Mouse (Mus musculus): ENCODE measurements at regions not wholly inside any gene's neighbourhood (a gene's known extent, or its start where the extent isn't known, plus 50 kb on each side); places are given as distances from the start of the nearest gene placed in this dataset.

DNA sequence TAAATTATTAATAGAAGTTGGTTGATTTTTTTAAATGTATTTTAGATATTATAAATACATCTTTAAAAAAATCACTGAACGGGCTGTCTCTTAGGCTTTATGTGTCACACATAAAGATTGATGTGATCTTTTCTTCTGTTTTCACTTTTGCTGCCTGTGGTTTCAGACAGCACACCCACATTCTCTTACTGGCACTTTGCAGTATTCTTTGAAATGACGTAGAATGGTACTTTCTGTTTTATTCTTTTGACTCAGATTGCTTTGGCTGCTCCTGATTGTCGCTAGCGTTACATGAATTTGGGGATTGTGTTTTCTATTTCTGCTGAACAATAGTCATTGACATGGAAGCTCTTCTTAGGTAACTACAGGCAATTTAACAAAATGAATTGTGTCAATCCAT is 415.4 kb upstream of the Rag2 start:
- DNase-seq = no peak

DNA sequence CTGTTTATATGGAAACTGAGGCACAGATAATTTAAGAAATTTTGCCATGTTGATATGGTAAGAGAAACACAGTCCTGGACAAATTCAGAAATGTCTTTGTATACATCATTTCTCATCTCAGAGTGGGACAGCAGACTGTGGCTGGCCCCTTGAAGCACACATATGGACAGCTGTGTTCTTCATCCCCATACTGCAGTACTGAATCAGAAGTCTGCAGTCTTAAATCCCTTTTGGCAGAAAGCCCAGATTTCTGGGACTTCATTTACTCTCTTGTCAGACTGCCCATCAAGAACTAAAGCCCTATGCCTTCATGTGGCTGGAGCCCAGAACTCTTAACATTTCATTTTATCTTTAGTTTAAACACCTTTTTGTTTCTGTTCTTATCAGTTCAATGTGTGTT is 403.8 kb upstream of the Rag2 start:
- no peak for DNase-seq

DNA sequence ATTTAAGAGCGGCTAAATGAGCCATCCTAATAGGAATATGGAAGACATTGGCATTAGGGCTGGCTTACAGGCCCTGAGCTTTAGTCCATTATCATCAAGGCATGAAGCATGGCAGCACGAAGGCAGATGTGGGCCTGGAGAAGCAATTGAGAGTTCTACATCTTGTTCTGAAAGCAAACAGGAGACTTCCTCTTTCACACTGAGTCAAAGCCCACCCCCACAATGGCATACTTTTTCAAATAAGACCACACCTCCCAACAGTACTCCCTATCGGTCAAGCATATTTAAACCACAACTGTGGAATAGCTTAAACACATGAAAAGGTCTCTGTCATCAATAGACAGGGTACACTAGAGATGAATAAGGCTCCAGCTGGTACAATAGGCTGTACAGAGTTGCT is 381.5 kb upstream of the Rag2 start:
- no peak for DNase-seq

DNA sequence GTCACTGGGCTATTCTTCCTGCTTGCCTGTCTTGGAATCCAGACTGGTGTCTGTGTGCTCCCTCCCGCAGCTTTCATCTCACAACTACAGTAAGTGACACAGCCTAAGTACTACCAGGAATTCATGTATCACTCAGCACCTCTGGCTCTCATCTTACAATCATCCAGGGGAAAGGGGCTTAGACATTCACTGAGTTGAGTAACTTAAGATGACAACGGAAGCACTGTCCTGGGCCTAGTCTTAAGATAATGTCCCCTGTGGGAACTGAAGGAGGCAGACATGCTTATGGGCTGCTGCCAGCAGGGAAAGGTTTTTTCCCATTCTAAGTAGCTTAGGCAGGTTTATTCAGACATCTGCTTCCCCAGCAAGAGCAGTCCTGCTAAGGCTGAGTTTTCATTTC is 377.4 kb upstream of the Rag2 start:
- no peak for DNase-seq

DNA sequence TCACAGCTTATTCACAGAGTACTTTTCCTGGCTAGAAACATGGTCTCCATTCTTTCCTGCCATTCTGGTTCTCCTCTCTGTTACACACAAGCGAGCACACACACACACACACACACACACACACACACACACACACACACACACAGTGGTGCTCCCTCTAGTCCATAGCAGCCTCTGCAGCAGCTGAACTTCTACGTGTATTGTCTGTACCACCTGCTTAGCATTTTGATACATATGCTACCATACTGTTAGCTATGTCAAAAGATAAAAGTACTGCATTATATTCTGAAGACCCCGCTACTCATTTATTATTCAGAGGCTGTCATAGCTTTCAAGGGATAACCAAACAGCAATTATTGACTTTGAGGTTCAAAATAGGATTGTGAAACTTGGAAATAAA is 372.3 kb upstream of the Rag2 start:
- DNase-seq = no peak

DNA sequence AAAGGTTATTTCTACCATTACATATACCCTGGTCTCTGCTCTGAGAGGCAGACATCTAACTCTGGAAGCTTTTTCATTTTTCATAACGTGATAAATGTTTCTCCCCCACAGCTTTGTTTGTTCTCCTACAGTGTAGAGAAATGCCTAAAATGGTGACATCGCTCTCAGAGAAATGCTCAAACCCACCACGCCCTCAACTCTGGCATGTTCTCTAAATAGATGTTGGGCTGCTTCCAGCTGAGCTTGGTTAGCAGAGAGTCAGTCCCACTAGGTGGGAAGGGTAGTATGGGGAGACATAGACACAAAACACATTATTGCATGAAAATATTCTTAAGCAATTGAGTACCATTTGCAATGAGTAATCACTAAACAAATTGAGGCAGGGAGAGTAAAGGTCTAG is 368.1 kb upstream of the Rag2 start:
- DNase-seq = no peak

DNA sequence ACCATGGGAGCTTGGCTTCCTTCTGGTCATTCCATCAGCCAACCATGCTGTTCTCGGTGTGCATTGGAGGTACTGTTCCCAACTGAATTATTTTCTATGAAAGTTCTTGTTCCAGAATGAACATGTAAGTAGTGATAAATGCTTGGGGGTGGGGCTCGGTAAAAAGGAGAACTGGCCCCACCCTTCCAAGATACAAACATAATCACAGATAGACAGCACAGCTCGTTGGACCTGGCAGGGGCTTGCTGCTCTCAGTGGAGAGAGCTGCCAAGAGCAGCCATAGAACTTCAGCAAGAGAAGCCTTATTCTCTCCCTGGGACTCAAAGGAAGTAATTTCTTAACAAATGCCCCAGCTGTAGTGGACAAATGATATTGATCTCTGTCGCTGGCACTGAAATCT is 360.6 kb upstream of the Rag2 start:
- no peak for DNase-seq

DNA sequence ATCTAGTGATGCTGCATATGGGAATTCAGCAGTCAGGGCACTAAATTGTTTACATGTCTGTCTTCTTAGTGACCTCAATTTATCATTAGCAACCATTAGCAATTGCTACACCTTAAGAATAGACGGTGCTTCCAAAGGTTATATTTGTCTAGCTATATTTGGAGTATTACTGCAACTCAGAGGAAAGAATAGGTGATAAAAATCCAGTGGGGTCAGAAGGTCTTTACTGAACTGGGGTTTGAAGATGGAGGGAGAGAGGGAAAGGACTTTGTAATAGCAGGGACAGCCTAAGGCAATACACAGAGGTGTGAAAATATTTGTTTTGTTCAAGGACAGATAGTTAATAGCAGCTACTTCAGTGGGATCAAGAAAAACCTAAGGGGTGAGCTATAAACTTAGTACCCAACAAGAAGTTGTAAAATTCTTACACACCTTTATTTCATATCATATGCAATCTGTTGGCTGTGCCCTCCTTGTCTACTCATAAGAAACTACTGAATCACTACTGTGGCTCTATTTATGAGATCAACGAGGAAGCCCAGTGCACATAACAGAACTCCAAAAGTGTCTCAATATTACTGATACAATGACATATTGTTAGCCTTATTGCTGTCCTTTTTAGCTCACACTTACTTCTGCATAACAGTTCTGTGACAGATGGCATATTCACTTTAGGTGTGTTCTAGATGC is 357.7 kb upstream of the Rag2 start:
- no peak for DNase-seq

DNA sequence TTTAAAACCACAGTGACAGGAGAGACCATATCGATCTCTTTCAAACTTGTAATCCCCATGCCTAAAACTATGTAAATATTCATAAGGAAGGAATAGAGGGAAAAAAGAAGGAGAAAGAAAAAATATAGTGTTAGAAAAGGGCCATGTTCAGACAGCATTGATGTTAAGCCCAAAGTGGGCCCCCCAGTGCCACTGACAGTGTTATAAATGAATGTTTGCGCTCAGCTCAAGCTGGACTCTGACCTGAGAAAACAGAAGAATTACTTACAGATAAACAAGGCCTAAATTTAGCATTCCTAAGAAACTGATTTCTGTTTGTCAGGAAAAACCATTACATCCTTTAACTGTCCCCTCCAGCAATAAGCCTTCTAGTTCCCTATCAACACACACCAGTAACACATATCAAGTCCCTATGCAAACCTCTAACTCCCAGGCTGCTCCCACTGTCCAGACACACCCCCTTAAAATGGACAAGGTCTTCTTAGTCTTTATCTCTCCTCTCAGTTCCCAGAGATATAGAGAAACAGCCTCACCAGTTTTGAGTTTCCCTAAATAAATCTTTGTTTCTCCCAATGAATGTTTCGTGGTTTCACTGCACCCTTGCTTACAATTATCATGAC is 350.4 kb upstream of the Rag2 start:
- no peak for DNase-seq

DNA sequence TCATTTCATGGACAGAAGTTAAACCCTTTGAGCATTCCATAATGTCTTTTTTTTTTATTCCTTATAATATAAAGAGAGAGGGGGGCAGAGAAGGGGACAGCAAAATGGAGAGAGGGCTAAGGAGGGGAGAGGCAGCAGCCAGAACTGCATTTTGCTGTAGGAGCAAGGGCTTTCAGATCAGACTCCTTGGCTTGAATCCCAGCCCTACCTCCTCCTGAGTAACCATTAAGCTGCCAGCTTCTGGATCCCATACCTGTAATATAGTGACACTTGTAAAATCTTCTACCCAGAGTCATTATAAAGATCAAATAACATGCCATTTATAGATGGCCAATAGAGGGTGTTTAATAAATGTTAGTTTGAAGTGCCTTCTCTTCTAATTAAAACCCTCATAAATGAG is 339.6 kb upstream of the Rag2 start:
- DNase-seq = no peak

DNA sequence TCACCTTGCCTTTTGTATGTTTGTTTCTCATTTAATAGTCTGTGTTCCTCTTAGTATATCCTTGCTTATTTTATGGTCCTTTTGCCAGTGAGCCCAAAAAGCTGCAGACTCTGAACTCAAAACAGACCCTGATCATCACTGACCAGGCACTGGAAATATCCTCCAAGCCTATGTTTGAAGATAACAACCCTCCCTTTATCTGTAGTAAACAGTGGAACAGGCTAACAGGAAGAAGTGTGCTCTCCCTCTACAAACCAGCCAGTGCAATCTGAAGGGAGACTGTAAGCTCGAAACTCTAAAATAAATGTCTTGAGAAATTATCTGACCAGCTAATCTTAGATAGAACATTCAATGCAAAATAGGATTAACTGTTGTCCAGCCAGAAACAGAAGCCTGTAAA is 336.4 kb upstream of the Rag2 start:
- DNase-seq = no peak

DNA sequence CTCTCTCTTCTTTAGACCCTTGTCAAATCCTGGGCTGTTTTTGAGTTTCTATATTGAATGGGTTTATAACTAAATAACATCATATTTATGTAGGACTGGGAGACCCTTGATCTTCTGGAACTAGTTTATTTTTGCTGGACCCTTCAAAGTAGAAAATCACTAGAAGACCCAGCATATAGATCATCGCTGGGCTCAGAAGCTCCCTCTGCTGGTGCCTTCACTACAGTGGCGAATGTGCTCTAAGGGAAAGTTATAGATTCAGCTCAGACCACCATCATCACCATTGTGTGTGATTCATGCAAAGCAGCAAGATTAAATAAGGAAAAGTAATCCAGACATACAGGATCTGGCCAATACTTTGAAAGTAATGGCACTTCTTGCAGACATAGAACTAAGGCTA is 335.4 kb upstream of the Rag2 start:
- peak in 1 of 2 experiments; percentile 16 for DNase-seq

DNA sequence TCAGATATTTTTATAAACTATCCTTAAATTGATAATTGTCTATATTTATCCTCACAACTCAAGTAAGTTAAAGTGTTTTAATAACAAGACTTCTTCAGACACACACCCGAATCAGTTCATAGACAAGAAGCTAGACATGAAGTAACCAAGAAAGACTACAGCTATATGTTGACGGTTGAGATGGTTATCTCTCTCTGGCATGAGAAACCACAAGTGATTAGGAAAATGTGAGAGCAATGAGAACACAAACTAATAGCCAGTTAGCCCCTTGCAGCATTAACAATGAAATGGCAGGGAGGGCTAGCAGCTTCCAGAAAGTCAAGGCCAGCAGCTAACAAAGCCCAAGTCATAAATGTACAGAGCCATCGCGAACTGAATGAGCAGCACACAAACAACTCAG is 333.8 kb upstream of the Rag2 start:
- no peak for DNase-seq

DNA sequence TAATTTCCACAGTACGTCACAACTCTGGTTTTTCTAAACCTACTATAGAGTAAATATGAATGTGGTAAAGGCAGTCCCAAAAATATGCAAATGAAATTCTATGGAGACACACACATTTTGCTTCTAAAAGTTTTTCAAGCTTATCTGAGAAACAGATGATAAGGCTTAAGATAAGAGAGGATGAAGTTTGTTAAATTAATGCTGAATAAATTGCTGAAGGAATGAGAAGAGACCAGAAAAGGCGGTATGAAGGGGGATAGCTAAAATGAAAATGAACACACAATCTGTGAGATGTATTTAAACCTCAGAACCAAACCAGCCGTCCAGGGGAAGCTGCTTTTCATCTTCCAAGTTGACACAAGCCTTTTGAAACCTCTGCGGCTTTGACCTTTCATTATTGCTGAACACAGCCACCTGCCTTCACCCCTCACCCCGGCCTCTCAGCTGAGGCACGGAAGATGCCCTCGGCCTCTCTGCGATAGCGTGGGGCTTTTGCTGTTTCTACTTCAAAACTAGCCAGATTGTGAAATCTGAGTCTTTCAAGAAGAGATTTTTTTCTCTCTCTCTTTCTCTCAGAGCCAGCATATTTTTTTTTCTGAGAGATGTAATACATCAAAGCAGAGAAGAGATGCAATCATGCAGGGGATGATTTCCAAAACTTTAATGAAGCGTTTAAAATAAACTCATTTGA is 328.7 kb upstream of the Rag2 start:
- DNase-seq = no peak

DNA sequence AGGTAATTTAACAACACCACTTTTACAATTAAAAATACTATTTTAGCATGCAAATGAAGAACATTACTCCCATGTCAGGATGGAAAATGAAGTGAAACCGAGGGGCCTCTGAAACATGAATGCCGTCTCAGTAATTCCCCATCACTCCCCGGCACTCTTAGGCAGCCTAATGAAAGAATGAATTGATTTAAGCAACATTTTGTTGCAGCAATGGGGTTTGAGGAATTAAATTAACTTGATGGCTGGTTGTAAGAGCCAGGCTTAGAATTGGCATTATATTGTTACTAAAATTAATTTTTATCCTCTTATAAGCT is 328.2 kb upstream of the Rag2 start:
- no peak for DNase-seq

DNA sequence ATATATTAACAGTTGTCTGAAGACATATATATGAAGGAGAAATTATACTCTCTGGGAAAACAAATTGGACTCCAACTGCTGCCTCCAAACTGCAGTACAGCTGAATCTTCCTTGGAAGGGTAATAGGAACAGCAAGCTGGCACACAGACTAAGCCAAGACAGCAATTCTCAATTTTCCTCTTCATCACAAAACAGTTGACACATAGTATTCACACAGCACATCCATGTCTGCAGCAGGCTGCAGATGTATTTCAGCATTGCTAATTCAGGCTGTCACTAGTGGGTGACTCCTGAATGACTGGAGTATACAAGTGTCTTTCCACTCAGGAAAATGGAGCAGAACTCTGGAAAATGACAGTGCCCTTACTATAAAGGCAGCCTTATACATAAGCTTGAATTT is 327.7 kb upstream of the Rag2 start:
- DNase-seq = no peak

DNA sequence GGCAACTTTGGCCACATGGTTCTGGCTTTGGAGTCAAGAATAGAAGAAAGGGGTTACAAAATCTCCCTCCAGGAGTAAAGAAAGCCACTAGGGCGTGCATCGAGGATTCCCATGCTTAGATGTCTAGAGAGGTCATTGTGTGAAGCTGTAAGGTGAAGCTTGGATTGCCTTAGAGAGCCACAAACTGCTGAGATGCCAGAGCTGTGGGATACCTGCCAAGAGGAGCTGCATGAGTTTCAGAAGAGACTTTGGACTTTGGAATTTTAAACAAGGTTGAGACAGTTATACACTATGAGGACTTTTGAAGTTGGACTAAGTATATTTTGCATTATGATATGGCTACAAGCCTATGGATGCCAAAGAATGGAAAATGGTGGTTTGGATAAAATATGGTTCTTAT is 325.4 kb upstream of the Rag2 start:
- peak; percentile 51 to 62 for DNase-seq

DNA sequence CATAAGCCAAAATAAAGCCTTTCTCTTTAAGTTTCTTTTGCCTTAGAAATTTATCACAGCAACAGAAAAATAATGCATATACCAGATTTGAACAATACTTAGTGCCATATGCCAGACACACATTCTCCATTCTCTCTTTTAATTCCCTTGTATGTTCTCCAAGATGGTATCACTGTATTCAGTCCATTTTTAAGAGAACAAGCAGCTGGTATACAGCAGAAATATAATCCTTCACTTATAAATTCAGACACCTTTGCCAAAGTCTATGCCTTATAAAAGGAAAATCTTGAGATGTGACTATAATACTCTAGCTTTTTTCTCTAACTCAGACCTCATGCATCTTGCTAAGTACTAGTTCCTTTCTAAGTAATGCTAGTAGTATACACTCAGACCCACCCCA is 324.4 kb upstream of the Rag2 start:
- no peak for DNase-seq

DNA sequence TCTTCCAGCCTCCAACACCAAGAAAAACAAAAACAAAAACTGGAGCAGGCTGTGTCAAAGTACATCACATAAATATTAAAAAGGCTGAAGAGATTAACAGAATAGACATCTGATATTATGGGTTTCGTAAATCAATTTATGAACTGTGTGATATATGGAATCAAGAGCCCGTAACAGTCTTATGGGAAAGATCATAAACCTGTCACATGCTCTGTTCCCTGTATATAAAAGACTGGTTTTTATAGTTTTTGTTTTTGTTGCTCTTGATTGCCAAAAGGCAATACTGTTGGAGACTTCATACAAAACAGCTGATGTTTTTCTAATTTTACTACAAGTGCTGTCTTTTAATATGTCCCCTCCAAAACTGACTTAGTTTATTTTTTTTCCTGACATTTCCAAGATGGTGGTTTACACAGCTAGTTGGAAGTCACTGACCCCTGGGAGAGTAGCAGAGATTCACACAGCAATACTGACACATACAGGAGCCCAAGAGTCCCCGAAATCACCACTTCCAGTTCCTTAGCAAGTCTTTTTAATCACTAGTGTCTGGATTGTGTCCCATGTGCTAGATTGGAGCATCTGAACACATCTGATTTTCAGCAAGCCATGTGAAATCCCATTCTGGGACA is 303.1 kb upstream of the Rag2 start:
- DNase-seq = no peak

DNA sequence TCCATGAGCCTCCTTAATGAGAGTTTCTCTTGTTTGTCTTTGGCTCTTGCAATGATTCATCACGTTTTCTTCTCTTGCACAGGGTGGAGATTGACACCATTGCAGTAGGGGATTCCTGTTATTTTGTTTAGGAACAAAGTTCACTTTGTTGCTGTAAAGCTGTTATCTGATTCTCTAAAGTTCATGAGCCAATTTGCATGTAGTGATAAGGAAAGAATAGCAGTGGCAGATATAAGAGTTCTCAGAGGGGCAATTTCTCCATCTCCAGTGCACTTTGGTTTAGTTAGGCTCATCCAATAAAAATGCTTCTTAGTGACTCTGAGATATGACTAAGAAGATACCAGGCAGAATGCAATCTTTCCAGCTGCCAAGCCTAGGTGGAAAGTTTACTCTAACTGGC is 267.8 kb upstream of the Rag2 start:
- DNase-seq = no peak

DNA sequence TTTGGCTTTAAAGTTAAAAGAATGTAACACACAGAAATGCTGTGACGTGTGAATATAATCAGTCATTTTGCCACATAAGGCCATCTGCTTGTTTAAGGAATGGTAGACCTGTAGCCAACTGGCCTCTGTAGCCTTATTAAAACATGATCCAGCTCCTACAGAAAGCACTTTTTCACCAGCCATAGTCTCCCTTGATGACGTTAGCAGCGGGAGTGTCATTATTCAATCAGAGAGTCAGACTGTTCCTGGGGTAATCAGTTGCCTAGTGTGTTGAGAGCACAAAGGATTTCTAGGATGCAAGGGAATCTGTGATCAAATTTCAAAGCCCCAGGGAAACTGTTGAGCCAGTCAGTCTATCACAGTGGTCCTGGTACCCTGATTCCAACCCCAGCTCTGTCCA is 260.3 kb upstream of the Rag2 start:
- DNase-seq = no peak

DNA sequence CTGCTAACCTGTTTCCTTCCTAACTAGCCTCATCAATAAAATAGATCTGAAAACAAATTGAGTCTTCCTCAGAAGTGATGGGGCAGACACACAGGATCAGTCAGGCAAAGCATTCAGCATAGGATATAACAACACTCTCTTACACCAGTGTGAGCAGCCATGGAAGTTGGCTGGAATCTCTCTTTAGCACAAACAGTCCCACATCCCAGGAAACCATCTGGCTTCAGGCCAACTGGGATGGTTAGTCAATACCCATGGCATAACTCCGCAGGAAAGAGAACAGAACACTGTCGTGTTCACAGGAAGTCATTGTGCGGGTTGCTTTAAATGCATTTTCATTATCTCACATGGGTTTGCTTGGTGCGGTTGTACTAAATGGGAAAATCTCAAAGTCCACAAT is 256.2 kb upstream of the Rag2 start:
- DNase-seq = peak; percentile 4 to 6

DNA sequence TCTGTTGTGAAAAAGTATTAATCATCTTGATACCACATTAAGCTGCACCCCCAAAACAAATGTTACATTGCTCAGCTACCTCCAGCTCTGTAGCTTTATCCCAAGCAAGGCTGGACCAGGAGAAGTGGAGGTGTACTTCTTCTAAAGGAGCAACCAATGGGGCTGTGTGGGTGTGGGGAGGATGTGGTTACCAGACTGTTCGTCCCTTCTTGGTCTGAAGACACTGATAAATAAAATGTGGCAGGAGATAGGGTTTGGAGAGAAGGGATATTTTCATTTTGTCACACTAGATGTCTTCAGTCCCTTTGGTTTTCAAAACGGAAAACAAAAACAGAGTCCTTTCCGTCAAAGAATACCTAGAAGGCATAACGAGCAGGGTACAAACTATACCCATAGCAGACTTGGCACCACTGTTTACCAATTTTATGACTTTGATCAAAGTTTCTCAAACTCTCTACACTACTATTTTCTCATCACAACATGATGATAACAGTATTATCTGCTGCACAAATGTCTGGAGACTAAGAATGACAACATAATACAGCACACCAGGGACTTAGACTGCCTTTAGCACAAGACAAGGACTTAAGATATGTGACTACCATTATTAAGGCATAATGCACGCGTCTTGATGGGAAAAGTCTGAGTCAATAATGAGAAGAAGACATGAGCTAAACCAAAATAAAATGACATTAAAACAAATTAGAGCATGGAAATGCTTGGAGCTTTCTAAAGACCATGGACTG is 253.4 kb upstream of the Rag2 start:
- no peak for DNase-seq

Measured in kidney, postnatal 36 days (tissue).